Mouse (Mus musculus) erythroblast, adult 5-6 weeks (primary cell): ENCODE measurements around the gene Gm42742. TPM values are rescaled to one million over a fixed set of nuclear protein-coding genes. Genes with fewer than 3 reads are reported as not detected.

Source experiments
- ATAC-seq: replicated peaks from 2 replicates; pipeline ENCODE4 v1.8.0; 2016; ENCODE audit warnings: moderate number of reproducible peaks, mild to moderate bottlenecking, moderate TSS enrichment, inconsistent platforms; ENCODE audit not compliant: poor library complexity, low FRiP score, severe bottlenecking
- total RNA-seq, 2 experiments: library from RNA; stranded (forward) in 1 of 2; stranded (reverse) in 1 of 2; fragments of 150-400 nt in 1 of 2; fragments of 200-764, 138-1000 nt in 1 of 2; gene quantifications; 2 replicates each; pipeline versions ENCODE4 v1.2.3 to v1.2.4; 2015 to 2017; ENCODE audit warnings: low replicate concordance in 2 of 2

The Gm42742 gene
- total RNA-seq, 2 experiments from 2014 or later, result 1.9 to 8.1 TPM

DNA sequence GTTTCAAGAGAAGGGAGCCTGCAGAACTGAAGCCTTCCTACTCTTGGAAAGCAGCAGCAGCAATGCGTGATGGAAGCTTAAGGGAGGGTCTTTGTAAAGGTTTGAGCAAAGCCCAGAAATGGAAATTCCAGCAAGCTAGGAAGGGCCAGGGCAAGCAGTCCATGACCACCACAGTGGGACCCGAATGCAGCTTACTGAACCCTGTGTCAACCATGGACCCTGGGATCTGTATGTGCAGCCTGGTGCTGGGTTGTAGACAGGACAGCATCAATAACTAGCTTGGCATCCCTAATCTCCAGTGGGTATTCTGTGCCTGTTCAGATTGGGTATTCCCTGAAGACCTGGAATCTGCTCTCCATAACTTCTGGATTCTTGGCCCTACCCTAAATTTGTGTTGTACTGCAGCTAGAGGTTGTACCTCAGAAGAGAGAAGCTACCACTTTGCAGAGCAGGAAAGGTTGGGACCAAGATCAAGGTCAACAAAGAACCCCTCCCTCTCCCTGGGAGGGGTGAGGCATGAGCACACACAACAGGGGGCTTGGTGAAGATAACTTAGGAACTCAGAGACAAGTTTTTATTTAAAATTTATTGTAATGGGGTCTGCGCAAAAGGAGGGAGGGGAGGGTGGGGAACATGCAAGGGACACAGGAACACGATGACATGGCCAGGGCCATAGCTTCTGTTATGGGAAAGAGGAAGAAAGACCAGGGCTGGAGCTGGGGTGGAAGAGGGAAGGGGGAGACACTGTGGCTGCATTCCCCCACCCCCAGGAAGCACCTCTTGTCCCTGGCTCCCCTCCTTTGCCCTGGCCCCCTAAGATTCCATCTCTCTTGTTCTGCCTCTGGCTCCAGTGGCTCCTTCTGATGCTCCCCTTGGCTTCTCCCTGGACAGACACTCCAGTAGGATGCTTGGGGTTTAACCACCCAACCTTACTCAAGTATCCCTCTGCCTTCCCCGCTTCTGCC lies 948 bp upstream of the Gm42742 start:
- no peak for ATAC-seq

GRCm38 (mm10) chr7:127020491-127020890 lies 406 bp downstream of the Gm42742 start:
- no peak for ATAC-seq

GRCm38 (mm10) chr7:127020031-127020430 lies 866 bp downstream of the Gm42742 start:
- ATAC-seq, result no peak

DNA sequence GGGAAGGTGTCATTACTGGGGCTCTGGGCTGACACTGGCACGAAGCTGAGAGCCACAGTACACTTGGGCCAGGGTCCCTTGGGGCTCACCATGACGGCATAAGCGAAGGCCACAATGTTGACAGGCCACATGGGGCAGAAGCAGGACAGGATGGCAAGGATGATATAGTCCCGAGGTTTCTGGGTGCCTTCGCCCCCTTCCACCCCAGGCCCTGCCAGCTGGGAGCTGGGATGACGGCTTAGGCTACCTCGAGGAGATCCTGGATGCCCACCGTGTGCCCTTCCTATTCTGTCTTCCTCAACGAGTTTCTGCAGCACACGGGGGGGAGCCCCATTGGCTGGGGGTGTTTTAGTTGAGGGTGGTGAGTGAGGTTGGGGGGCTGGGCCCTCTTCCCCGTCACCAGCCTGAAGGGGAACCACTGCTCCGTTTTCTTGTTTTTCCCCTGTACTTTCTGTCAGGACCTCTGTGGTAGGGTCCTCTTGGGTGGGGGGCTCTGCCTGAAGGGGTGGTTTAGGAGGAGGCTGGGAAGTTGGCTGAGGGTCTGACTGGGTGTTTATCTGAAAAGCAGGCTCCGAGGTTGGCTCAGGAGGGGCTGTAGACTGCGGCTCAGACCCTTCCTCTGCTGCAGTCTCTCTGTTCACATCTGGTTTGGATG lies 1.5 kb downstream of the Gm42742 start:
- no peak for ATAC-seq

DNA sequence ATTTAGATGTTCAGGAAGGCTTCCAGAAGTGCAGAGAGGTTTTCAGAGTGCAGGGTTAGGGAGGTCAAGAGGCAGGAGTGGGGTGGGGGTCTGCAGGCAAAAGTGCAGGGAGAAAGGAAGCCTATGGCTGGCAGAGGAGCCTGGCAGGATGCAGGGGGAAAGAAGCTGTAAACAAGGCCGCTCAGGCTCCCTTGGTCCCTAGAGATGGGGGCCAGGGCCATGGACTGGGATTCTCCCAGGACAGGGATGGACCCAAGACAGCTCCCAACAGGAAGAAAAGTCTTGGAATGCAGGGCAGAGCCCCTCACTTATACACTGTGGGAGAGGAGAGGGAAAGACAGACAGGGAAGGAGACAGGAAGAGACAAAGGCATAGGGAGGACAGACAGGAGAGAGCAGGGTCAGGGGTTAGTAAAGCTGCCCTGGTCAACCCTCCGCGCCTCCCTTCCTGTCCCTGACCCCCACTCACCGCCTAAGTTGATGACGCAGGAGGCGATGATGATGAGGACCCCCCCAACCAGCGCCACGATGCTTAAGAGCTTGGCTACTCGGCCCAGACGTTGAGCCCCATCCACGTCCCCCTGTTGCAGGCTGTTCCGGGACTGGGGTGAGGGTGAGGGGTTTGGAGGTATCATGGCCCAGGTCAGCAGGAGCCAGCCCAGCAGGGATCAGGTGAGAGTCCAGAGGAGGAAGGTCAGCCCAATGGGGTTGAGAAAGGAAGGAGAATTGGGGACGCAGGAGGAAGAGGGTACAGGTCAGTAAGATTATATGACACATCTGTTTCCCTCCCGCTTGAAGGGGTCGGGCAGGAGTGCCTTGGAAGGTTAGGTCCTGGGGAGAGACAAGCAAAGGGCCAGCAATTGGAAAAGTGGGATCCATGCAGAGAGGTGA lies 2.2 kb downstream of the Gm42742 start:
- ATAC-seq, result no peak

GRCm38 (mm10) chr7:127017950-127018345 lies 2.9 kb downstream of the Gm42742 start:
- no peak for ATAC-seq

DNA sequence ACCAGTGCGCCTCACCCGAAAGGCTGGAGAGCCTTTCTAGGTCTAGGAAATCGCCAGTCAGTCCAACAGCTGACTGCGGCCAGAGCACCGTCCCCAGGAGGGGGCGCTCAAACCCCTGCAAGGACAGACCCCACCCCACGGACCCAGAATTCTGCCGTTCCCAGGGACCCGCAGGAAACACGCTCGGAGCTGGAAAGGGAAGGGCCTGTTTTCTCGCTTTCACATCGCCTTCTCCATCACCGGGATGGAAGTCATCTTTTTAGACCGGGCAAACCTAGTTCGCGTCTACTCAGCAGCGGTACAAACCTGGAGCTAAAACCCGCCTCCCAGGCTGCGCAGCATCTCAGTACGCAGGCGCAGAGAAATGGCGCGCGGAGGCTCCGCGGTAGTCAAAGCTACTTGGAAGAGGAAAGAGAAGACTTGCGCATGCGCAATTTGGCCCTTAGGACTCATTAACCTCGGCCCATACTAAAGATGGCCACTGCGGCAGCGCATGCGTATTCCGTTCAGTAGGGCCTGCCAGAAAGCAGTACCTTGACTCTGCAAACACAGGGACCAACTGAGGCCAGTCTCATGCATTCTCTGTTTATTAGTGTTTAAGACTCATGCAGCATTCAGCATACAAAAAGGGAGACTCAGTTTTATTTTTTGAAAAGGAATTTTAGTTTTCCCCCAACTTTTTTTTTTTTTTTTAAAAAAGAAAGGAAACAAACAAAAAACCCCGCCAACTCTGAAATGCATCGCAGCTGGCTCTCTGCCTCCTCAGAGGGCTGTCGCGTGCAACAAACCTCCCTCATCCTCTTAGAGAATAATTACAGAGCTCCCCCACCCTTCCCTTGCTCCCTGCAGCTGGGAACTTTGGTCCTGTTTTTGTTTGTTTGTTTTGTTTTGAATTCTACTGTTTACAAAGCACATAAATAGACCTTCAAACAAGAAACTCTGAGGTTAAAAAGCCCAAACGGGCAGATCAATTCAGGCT lies 3.6 kb downstream of the Gm42742 start, which contains the start of gene Pagr1a:
TSS of gene Pagr1a (minus strand) at position 382 of the 979 bp plus-strand sequence.
- peak; percentile 70 for ATAC-seq

GRCm38 (mm10) chr7:127016486-127016938 lies 4.4 kb downstream of the Gm42742 start:
- peak; percentile 66 for ATAC-seq

DNA sequence TGATC lies 4.6 kb downstream of the Gm42742 start, which contains the start of gene Pagr1b:
TSS of gene Pagr1b (minus strand) at position 4 of the 5 bp plus-strand sequence.
- ATAC-seq, result no peak

DNA sequence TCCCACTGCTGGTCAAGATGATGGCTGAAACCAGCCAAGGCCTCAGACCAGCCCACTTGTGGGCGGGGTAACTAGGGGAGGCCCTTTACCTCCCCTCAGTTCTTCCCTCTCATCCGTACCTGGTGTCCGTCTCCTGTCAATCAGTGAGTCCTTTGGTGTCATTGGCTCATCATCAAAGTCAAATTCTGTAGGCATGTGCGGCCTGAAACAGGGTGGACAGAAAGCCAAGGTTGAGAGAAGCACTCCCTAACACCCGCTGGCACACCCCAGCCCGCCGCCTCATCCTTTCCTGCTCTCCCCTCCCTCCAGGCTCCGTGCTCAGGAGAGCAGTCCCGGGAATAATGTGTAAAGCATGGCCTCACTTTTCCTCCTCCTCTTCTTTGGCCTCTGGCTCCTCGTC lies 4.8 kb downstream of the Gm42742 start:
- ATAC-seq, result peak; percentile 30

GRCm38 (mm10) chr7:127014993-127015392 lies 5.9 kb downstream of the Gm42742 start:
- no peak for ATAC-seq

DNA sequence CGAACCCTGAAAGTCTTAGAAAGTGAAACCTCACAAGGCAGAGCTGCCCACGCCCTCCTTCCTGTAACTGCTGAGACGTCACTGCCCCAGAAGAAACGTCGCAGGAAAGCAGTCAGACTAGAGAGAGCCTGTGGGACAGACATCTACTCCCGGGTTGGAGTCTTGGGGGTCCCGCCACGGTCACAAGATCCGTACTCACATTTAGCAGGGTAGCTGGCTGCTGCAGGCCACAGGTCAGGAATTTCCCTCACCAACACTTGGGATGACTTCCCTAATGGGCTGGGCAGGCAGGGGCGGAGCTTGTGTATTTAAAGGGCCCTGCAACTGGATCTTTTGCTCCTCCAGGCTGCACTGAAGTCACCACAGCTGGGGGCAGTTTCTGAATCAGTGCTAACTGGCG lies 6.6 kb downstream of the Gm42742 start, which contains the start of gene Mvp:
TSS of gene Mvp (minus strand) at position 302 of the 400 bp plus-strand sequence.
- ATAC-seq, result 0 out of 2 replicates have a peak, but pooled peaks have one; percentile 23

GRCm38 (mm10) chr7:127013385-127013784 lies 7.5 kb downstream of the Gm42742 start:
- no peak for ATAC-seq

- no peak for ATAC-seq
These were observed 8.1 kb downstream of the Gm42742 start for GRCm38 (mm10) chr7:127012845-127013244.

- ATAC-seq, result no peak
These were observed 8.5 kb downstream of the Gm42742 start for GRCm38 (mm10) chr7:127012374-127012773.

- ATAC-seq, result no peak
These were observed 9.2 kb downstream of the Gm42742 start for GRCm38 (mm10) chr7:127011717-127012116.

- no peak for ATAC-seq
These were observed 9.8 kb downstream of the Gm42742 start for GRCm38 (mm10) chr7:127011051-127011450.

DNA sequence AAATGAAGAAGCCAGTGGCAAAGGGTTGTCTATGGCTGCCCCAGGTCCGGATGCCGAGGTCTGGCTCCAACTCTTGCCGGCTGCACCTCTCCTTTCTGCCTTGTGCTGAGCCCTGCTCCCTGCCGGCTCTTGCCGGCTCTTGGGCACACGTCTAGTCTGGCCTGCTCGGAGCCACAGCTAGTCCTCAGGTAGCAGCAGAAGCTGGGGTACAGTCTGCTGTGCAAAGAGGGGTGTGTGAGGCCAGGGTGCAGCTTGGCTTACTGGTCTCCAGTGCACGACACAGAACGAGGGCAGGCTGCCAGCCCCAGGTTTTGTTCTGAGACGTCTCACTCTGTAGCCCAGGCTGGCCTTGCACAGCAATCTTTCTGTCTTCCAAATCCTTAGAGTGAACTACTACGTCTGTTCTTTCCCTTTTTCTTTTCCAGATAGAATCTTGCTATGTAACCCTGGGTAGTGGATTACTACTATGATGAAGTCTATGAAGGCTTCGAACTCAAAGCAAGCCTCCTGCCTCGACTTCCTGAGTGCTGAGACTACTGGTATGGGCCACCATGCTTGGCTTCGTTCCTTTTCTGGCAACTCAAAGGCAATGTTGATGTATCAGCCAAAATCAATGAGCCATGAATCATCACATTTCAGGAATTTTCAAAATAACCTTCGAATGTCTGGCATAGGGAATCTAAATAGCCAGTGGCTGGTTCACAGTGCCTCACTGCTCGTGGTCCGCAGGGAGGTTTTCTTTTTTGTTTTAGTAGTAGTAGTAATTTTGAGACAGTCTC lies 11.4 kb downstream of the Gm42742 start:
- ATAC-seq, result no peak
